Mouse (Mus musculus) G1E-ER4 (cell line): ENCODE data around the gene Gm4894. TPM values are rescaled to one million over a fixed set of nuclear protein-coding genes. Genes with fewer than 3 reads are reported as not detected.

Experiments
- GATA1 ChIP-seq: IDR thresholded peaks from one replicate; pipeline ENCODE4 v1.8.0; 2012; ENCODE audit warnings: low read length, inconsistent platforms
- polyA plus RNA-seq: library from polyadenylated mRNA; stranded (reverse); fragments of >175 nt; gene quantifications from 2 replicates; pipeline ENCODE4 v1.2.3, GENCODE M21; 2012

The Gm4894 gene
- polyA plus RNA-seq, 1 experiment: not detected

DNA sequence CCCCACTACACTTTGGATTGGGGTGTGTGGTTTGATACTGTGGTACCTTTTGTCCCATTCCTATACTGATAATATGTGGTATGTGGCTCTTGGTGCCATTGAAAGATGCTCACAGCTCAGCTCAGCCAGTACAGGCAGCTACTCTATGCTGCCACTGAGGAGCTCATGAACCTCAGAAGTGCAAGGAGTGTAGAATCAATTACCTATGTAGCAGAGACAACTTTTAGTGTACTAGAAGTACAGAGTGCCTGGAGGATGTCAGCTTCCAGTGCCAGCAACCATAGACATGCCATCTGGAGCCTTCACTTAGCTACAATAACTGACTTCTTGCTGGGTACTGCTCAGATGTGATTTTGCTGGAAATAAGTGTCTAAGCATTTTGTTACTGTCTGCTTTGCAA is 68.3 kb downstream of the Gm4894 start:
- no peak for TF ChIP-seq GATA1

Other genes starting within 250 kb of the Gm4894 start
- 5.9 and 8.3 TPM in 2 replicates for gene Zw10, start 194.9 kb upstream of the Gm4894 start, polyA plus RNA-seq
- gene Tmprss5, start 169.3 kb upstream of the Gm4894 start, polyA plus RNA-seq: not detected in 2 replicates
- not detected in 2 replicates for gene Drd2, start 90.1 kb downstream of the Gm4894 start, polyA plus RNA-seq
- gene Ankk1, start 176.5 kb downstream of the Gm4894 start, polyA plus RNA-seq: not detected in 2 replicates
- not detected in 2 replicates for gene Ttc12, start 235.7 kb downstream of the Gm4894 start, polyA plus RNA-seq